Mouse (Mus musculus) retina, postnatal 1 day (tissue): ENCODE measurements around the gene Zfp655.
"Not testable (repeated sequence)": the region's sequence is repeated elsewhere in the genome, so short reads cannot be mapped to it uniquely, and the experiment has no call there.

Source experiments
- DNase-seq: peaks from one replicate; pipeline ENCODE4 v3.0.0-alpha.2; 2012

Zfp655 gene

GRCm38 (mm10) chr5:145223395-145223794 is 8.1 kb upstream of the Zfp655 start:
- no peak for DNase-seq

GRCm38 (mm10) chr5:145226453-145226852 is 5.1 kb upstream of the Zfp655 start:
- DNase-seq = no peak

- DNase-seq = not testable (repeated sequence)
Measured at GRCm38 (mm10) chr5:145229283-145229682, 2.2 kb upstream of the Zfp655 start.

GRCm38 (mm10) chr5:145230641-145231040 is 874 bp upstream of the Zfp655 start:
- no peak for DNase-seq

- DNase-seq = no peak
Measured at GRCm38 (mm10) chr5:145231893-145232411, 437 bp downstream of the Zfp655 start.

- peak; percentile 46 for DNase-seq
Measured at GRCm38 (mm10) chr5:145234636-145235035, 3.1 kb downstream of the Zfp655 start.

- no peak for DNase-seq
Measured at GRCm38 (mm10) chr5:145249520-145249919, 18.0 kb downstream of the Zfp655 start.

GRCm38 (mm10) chr5:145273568-145273967 is 42.1 kb downstream of the Zfp655 start:
- not testable (repeated sequence) for DNase-seq

GRCm38 (mm10) chr5:145279948-145280347 is 48.4 kb downstream of the Zfp655 start:
- no peak for DNase-seq

- peak; percentile 96 for DNase-seq
Measured at GRCm38 (mm10) chr5:145280371-145281143, 49.0 kb downstream of the Zfp655 start, which contains the start of gene Zscan25. Gene Zscan25 (plus strand): TSS chr5:145280500.

- DNase-seq = no peak
Measured at GRCm38 (mm10) chr5:145288382-145288781, 56.9 kb downstream of the Zfp655 start.

- DNase-seq = no peak
Measured at GRCm38 (mm10) chr5:145290697-145291096, 59.2 kb downstream of the Zfp655 start.

- no peak for DNase-seq
Measured at GRCm38 (mm10) chr5:145292398-145292797, 60.9 kb downstream of the Zfp655 start.
